Mouse (Mus musculus): ENCODE measurements around the gene Atp13a3. TPM values are rescaled to one million over a fixed set of nuclear protein-coding genes. Genes with fewer than 3 reads are reported as not detected.
"Not testable (repeated sequence)": the region's sequence is repeated elsewhere in the genome, so short reads cannot be mapped to it uniquely, and the experiment has no call there.

Atp13a3 gene
- total RNA-seq, 2 experiments from 2014 or later, result 66.3 to 75.4 TPM

DNA sequence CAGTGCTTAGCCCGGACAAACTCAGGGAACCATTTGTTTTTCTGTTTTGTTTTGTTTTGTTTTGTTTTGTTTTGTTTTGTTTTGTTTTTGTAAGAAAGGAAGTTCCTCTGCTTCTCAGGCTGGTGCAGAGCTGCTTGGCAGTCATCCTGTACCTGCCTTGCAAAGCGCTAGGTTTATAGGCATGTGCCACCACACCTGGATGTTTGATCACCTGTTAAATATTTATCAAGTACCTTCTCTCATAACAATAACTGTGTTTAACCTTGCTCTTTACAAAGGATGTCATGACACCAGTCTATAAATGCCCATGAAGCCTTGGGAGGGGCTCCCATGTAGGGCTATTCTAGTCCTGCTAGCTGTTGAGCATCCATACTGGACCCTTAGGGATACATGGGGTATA, 10.9 kb upstream of the Atp13a3 start:
- no peak for DNase-seq (ENCODE audit: extremely low spot score in 1 of 2, low spot score in 1 of 2)

DNA sequence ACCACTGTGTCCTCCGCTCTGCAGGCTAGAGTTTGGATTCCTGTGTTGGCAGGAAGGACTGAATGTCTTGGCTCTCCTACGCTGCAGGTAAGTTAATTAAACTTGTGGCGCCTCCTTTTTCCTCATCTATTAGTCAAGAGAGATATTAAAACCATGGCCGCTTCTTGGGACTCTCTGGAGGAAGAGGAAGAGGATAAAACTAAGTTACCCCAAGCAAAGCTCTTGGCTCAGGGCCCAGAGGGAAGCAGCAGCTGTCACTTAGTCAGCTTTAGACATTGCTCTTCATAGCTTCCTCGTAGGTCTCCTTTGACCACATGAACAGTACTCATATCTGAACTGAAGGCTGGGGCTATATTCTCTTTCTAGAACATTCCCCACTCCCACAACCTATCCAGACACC, 10.5 kb upstream of the Atp13a3 start:
- peak in 1 of 2 experiments; percentile 13 for DNase-seq (ENCODE audit: extremely low spot score in 1 of 2, low spot score in 1 of 2)

DNA sequence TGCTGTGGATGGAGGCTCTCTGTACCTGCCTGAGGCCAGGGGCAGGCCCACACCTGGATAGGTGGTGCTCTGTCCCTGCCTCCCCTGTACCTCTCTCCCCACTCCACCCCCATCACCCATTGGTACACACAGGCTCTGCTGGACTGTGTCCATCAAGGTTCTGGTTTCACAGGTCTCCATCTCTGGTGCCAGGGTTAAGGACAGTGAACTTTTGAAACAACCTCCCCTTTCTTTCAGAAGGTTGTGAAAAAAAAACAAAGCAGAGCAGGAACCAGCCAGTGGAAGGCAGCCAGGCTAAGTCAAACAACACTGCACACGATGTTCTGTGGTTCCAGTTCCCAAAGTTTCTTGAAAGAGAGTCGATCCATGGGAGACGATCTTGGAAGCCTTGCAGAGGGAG, 6.9 kb upstream of the Atp13a3 start:
- no peak for DNase-seq (ENCODE audit: extremely low spot score in 1 of 2, low spot score in 1 of 2)

DNA sequence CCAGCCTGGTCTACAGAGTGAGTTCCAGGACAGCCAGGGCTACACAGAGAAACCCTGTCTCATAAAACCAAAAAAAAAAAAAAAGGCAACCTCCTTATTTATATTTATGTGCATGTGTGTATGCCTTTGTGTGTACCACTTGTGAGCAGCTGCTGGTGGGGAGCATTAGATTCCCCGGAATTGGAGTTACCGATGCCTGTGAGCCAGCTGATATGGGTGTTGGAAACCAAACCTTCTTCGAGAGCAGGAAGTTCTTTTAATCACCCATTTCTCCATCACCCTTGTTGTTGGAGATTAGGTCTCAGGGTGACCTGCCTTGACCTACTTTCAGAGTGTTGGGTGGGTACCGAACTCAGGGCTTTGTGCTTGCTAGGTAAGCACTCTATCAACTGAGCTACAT, 5.1 kb upstream of the Atp13a3 start:
- no peak for DNase-seq (ENCODE audit: extremely low spot score in 1 of 2, low spot score in 1 of 2)

DNA sequence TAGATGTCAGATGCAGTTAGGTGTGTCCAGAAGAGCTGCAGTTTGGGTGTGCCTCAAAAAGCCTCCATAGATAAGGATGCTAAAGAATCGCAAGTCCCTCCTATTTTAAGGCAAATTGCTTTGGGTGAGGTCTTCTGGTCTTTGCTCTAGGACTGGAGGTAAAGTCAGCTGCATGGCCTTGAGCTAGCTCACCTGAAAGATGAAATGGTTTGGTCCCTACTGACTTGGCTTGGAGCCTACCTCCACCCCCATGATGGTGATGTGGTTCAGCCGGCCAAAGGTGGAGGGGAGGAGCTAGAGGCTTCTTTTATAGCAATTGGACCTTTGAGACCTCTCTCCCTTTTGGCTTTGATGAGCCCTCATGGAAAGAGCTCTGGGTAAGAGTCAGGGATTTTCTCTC, 1.7 kb upstream of the Atp13a3 start:
- no peak for DNase-seq (ENCODE audit: extremely low spot score in 1 of 2, low spot score in 1 of 2)

DNA sequence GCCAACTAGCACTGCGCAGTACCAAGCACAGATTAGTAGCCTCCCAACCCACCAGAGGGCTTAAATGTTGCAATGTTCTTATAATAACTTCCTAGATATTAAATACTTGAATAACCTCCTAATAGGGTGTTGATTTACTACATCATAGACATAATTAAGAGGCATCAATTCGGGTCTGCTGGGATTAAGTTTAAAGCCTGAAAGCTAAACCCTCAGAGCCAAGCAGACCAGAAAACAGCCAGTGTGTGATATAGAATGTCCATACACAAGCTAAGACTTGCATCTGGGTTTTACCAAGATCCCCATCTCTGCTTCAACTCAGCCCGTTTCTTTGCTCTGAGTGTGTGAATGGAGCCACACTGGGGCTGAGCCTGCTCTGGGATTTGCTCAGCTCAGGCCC, 2.2 kb downstream of the Atp13a3 start:
- DNase-seq (ENCODE audit: extremely low spot score in 1 of 2, low spot score in 1 of 2), result no peak

DNA sequence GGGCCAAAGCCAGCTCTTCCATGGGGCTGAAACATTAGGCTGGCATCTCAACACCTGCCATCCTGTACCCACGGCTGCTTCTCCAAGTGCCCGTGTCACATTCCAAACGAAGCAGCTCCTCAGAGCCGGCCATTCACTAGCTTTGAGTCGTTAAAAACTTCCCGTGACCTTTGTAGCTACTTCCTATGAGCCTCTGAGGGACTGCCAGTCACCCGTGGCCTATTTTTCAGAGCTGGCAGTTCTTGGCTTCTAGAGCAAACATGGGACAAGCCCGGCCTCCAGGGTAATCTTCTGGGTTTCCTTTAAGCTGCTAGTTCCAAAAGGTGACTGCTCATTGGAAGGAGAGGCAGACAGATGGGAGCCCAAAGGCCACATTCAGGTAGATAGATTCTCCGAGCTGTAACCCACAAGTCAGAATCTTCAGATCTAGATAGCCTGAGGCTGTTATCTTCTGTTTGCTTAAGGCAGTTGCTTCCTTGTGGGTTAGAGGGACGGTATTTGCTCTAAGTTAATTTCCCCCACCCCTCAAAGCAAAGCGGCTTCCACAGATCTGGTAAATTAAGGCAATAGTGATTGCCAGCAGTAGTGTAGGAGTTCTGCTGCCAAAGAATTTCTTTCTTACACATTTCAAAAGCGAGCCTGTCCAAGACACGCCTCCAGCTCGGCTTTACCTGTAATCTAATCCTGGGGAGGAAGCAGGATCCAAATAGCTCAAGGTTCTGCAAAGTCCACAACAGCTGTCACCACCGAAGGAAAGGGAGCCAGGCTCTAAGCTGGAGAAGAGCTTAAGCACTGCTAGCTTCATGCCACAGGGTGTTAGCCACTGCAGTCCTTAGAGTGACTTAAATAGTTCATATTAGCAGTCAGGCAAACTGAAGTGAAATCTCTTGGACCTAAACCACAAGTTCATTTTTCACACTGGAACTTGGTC, 8.4 kb downstream of the Atp13a3 start:
- no peak for DNase-seq (ENCODE audit: extremely low spot score in 1 of 2, low spot score in 1 of 2)

DNA sequence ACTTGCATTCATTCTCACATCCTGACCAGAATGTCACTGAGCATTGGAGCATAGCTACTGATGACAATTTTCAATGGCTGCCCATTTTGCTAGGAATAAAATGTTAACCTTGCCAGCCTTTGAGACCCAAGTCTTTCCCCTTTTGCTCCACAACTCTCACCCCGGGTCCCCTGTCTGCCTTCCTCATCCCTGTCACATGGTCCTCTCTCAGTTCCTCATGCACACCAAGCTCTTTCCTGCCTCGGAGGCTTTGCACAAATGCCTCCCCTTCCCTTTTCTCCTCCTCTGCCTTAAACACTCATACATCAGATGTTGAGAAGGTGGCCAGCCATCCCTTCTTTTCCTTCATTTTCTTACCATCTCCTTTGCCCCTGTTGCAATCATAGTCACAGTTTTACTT, 10.6 kb downstream of the Atp13a3 start:
- no peak for DNase-seq (ENCODE audit: extremely low spot score in 1 of 2, low spot score in 1 of 2)

DNA sequence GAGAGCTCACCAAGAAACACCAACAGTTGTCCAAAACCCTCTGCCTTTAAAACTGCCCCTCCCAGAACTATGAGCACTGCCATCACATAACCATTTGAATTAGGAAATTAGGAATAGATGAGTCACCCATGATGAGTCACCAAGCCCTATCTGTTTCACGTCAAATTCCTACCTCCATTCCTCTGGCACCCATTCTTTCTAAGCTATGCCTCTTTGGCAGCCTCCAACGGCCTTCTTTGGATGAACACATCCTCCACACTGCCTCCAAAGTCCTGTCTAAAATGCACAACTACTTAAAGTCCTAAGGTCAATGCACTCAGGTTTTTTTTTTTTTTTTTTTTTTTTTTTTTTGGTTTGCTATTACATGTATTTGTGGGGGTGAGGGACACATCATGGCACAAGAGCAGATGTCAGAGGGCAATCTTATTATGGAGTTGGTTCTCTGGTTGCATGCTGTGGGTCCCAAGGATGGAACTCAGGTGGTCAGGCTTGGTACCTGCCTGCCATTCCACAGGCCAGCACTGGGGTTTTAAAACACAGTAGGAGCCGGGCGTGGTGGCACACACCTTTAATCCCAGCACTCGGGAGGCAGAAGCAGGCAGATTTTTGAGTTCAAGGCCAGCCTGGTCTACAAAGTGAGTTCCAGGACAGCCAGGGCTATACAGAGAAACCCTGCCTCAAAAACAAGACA, 15.0 kb downstream of the Atp13a3 start:
- DNase-seq (ENCODE audit: extremely low spot score in 1 of 2, low spot score in 1 of 2), result no peak

DNA sequence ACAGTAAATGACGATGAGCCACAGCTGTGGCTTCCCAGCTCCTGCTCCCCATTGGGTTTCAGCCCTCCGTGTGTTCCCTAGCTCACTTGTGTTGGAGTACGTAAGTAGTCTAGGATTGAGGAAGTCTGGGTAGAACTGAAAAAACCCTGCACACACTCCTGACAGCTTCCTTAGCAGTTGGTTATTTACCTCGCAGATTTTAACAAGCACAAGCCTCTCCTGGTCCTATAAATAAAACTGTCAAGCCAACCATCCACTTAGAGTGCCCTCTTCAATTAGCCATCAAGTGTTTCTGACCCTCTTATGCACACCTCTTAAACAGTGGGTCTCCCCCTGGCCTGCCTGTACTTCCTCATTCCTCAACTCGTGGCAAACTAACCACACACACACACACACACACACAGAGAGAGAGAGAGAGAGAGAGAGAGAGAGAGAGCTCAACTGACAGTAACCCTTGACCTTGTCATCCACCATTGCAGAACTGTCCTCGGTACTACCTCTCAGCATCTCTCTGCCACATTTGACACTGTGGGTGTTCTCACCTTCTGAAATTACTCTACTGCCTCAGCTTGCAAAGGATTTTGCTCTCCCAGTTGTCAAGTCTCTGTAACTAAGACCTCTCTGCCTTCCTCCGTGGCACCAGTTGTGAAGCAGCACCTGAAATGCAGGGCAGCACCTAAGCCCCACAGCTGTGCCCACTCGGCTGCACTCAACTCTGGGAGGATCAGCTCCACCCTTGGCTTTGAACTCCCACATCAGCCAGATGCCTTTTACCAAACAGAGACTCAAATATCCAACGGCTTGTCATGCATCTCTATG, 15.7 kb downstream of the Atp13a3 start:
- no peak for DNase-seq (ENCODE audit: extremely low spot score in 1 of 2, low spot score in 1 of 2)

DNA sequence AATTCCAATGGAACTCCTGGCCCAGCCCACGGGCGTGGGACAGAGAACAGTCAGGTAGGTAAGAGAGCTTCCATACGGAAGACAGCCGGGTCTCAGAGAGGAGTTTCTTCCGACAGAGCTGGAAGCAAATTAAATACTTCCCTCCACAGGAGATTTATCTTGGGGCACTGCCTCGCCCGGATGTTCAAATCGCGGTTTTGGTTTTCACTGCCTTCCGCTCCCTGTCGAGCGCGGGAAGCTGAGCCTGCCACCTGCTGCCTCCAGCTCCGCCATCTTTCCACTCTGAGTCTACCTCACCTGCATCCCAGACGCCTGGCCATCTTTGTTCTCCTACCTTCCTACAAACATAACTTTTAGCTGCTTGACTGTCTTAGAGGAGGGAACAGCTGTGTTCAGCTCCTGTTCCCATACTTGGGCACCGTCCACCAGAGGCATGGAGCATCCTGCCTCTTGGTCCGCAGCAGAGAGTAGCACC, 16.5 kb downstream of the Atp13a3 start:
- DNase-seq (ENCODE audit: extremely low spot score in 1 of 2, low spot score in 1 of 2), result peak; percentile 10 to 14

DNA sequence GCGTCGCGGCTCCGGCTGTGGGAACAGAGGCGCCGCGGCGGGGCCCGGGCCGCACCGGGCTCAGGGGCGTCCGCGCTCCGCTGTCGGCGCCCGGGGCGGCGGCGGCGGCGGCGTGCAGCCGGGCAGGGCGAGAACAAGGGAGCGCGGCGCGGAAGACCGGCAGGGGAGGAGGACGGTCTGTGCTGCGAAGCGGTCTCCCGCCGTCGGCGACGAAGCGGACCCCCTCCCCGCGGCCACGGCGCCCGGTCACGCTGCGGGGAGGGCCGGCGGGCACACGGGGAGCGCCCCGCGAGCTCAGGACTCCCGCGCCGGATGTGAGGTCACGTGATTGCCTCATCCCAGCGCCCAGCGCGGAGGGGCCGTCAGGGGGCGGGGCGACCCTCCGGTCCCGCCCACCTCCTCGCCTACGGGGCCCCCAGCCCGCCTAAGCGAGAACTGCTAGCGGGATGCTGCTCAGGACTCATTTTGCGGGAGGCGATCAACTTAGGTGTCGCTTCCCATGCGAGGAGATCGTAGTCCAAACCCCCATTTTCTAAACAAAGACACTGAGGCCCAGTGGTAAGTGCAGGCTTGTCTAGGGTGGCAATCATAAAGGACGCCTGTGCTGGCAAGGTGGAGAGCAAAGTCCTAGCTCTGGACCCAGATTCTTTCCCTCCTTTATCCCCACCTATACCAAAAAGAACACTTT, 17.1 kb downstream of the Atp13a3 start:
- peak; percentile 78 to 81 for DNase-seq (ENCODE audit: extremely low spot score in 1 of 2, low spot score in 1 of 2)

DNA sequence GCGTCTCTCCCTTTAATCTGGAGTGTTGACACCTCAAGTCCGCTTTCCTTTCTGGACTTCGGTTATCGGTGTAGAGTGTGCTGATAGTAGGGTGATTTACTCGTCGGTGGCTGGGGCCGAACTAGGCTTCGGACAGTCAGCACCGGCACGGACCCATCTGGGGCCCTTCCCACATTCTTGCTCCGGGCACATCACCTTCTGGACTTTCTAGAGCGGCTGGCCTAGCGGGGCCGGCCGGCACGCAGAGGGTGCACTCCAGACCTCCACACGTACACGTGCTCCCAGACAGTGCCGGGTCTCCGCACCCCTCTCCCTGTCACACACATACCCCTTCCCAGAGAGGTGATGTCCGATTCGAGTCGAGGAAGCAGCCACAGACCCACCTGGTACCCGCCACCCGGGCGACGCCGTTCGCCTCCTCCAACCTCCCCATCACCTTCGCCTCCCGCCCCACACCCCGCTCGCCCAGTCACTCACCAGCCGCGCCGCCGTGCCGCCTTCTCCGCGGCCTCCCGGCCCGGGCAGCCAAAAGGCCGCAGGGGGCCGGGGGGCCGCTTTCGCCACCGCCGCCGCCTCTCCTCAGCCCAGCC, 17.8 kb downstream of the Atp13a3 start:
- peak; percentile 13 to 20 for DNase-seq (ENCODE audit: extremely low spot score in 1 of 2, low spot score in 1 of 2)

DNA sequence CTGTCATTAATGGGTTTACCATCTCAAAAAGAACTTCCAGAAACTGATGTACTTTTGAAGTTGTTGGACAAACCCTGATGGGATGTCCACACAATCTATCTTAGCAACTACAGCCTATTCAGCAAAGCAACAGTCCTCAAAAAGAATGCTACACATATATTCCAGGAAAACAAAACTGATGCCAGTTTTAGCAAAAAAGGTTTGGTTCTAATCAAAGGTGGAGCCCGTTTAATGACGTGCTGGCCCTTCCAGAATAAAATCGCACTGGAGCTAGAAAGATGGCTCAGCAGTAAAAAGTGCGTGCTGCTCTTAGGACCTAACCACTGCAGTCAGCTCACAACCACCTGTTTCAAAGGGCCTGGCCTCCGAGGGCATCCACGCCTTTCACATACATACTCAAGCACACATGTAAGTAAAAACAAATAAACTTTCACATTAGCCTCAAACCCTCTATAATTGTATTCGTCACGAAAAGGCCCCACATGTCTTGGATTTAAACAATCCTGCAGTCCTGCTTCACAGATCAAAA, 18.8 kb downstream of the Atp13a3 start:
- DNase-seq (ENCODE audit: extremely low spot score in 1 of 2, low spot score in 1 of 2), result no peak

DNA sequence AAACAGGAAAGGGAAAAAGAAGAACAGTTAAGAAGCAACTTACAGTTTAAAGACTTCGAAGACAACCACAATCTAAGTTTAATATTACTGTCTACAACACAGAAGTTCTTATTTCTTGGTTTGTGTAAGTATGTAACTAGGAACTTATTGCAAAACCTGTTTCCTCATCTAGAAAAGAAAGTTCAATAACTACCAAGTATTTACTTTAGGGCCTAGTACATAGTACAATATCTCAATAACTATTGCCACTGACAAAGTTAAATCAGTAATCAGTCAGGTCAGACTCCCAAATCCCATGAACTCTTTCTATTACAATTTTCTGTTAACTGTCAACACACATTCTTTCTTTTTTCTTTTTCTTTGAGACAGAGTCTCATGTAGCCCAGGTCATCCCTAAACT, 20.2 kb downstream of the Atp13a3 start:
- DNase-seq (ENCODE audit: extremely low spot score in 1 of 2, low spot score in 1 of 2), result no peak

DNA sequence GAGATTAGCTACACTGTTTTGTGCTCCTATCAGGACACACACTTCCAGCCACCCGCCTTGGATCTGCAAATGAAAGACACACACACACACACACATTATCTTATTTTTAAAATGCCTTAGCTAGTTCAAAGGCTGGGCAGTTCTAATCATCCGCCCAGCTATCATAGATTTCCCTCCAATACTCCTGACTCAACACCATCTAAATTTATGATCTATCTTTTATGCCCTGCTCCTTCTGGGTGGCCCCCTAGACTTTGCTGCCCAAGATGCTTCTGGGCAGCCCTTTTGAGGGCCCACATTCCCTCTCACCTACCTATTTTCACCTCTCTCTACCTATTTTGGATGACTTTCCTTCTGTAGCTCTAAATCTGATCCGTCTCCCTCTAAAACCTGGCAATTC, 29.5 kb downstream of the Atp13a3 start:
- DNase-seq (ENCODE audit: extremely low spot score in 1 of 2, low spot score in 1 of 2), result no peak

DNA sequence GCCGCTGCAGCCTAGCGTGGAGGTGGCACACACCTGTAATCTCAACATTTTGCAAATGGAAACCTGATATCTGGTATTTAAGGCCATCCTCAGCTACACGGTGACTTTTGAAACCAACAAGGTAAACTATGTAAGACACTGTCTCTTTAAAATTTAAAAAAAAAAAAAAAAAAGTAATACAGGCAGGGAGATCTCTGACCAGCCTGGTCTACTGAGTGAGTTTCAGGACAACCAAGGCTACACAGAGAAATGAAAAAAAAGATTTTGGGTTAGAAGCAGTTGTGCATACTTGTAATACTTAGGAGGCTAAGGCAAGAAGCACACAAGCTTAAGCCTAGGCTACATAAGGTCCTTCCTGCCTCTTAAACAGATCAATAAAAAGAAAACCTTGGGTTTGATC, 30.8 kb downstream of the Atp13a3 start:
- no peak for DNase-seq (ENCODE audit: extremely low spot score in 1 of 2, low spot score in 1 of 2)

DNA sequence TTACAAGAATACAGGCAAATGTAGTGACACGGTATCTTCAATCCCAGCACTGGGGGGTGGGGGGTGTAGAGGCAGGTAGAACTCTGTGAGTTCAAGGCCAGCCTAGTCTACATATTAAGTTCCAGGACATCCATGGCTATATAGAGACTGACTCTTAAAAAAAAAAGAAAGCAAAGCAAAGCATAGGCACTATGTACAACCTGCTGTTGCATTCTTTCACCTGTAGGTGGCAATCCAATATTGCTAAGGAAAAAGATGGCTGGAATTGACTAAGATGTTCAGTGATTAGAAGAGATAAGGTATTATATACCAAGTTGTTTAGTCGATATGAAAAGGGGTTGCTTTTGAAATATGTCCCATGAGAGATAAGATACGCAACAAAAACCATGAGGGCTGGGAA, 31.5 kb downstream of the Atp13a3 start:
- peak in 1 of 2 experiments; percentile 31 for DNase-seq (ENCODE audit: extremely low spot score in 1 of 2, low spot score in 1 of 2)

DNA sequence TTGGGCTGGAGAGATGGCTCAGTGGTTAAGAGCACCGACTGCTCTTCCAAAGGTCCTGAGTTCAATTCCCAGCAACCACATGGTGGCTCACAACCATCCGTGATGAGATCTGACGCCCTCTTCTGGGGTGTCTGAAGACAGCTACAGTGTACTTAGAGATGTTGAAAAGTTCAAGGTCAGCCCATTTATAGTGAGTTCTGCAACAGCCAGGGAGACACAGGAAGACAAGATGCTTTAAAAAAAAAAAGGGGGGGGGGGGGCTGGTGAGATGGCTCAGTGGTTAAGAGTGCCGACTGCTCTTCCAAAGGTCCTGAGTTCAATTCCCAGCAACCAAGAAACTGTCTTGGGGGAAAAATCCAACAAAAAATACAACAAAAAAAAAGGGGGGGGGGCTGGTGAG, 32.5 kb downstream of the Atp13a3 start:
- DNase-seq (ENCODE audit: extremely low spot score in 1 of 2, low spot score in 1 of 2), result not testable (repeated sequence)

DNA sequence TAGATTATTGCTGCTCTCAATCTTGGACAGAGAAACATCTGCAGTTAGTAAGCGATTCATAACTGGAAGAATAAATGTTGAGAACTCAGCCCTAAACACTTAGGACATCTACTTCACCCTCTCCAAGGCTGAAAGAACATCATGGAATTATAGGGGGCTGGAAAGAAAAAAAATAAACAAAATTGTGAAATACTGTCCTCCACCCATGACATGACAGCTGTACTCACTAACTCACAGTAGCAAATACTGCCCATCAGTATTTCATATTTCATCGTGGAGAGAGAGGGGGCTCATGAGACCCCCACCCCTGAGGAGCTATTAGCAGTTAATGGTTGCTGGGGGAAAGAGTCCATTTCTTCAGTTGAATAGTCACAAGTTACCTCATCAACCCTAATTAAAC, 38.4 kb downstream of the Atp13a3 start:
- no peak for DNase-seq (ENCODE audit: extremely low spot score in 1 of 2, low spot score in 1 of 2)

Data from layer of hippocampus, postnatal 25 days (tissue).